Mouse (Mus musculus) bone marrow, adult 2 months (tissue): ENCODE data around the gene Layn. TPM values are rescaled to one million over a fixed set of nuclear protein-coding genes. Genes with fewer than 3 reads are reported as not detected.

Source experiments
- H3K27ac ChIP-seq: fragments of 200-500 bp; 2 replicates; pipeline ENCODE4 v1.5.1; 2012; ENCODE audit warnings: low read depth, mild to moderate bottlenecking, control low read depth, inconsistent platforms, low read length; ENCODE audit not compliant: control insufficient read depth, poor library complexity, insufficient read depth
- H3K4me1 ChIP-seq: fragments of 200-500 bp; 2 replicates; pipeline ENCODE4 v1.6.1; 2011; ENCODE audit warnings: low read length; ENCODE audit not compliant: control insufficient read depth, insufficient read depth
- H3K4me3 ChIP-seq: fragments of 200-500 bp; replicated peaks from 2 replicates; pipeline ENCODE3; 2011; ENCODE audit warnings: mild to moderate bottlenecking, low read depth, low read length, control low read depth; ENCODE audit not compliant: control insufficient read depth
- CTCF ChIP-seq: fragments of 200-500 bp; IDR thresholded peaks from 2 replicates; pipeline ENCODE4 v1.5.1; 2011; ENCODE audit warnings: low read length, control low read depth; ENCODE audit not compliant: control insufficient read depth, insufficient read depth
- POLR2A ChIP-seq: fragments of 200-500 bp; IDR thresholded peaks from 2 replicates; pipeline ENCODE4 v1.6.1; 2011; ENCODE audit warnings: low read depth, mild to moderate bottlenecking, control low read depth, low read length, borderline replicate concordance; ENCODE audit not compliant: control insufficient read depth
- WGBS: fragments of 180-500 bp; shearing (Covaris S2); methylation state at CpG from one replicate; pipeline ENCODE4 v1.1.7; 2018; 5-methylcytosine and 5-hydroxymethylcytosine counted together
- polyA plus RNA-seq: library from polyadenylated mRNA; stranded (reverse); fragments of >200 nt; gene quantifications from 2 replicates; pipeline ENCODE4 v1.2.4, GENCODE M21; 2011; ENCODE audit warnings: low replicate concordance; ENCODE audit not compliant: missing spikeins, insufficient read depth, insufficient read length

Layn gene
- polyA plus RNA-seq, 1 experiment = 4.5 TPM

DNA sequence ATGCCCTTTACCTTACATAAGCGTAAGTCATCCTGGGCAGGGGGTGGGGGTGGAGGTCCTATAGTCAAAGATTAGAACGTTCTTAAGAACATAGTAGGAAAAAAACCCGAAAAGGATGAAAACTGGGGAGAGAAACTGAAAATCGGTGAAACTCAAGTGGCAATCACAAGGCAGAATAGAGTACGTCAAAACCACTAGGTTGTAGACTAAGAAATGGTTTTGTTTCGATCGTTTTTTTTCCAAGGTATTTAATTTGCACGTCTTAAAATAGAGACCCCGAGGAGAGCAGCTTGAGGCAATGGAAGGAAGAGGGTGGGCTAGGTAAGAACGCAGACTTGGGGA, 69.2 kb downstream of the Layn start:
- Histone ChIP-seq H3K4me1 (no peaks in the 10 kb centered on the region), H3K4me3 (peak overlapping the region; percentile 75), H3K27ac (peak overlapping the region; percentile 91; the same call in 1 of the 2 replicates)
- 10% methylated on average over 10 of the region's 10 CpGs for WGBS
- TF ChIP-seq CTCF (no peak), POLR2A (no peak)

DNA sequence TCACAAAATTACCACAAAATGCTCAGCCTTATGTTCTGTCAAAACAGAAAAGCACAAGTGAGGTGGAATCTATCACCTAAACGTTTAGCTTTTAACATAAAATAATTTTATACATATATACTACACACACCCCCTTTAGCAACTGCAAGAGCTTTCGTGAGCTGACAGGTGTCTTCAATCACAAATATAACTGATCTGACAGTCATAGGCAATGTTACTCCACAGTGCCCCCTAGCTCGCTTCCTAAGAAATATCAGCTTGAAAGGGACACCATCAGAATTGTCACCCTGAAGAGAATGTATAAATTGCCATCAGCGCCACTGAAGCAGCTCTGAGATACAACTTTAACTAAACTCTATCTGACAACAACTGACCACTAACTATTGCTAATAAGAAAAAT, 70.0 kb downstream of the Layn start:
- no peak overlapping the region for H3K27ac ChIP-seq
- H3K4me1 ChIP-seq = no peaks in the 10 kb centered on the region
- WGBS = 3% methylated on average over 4 of the region's 4 CpGs
- TF ChIP-seq CTCF = peak; percentile 27; the same call in 1 of the 2 replicates
- no peak for TF ChIP-seq POLR2A
- no peak overlapping the region for H3K4me3 ChIP-seq

Other genes with a start within 250 kb of the Layn start
- gene Ppp2r1b, start 231.8 kb downstream of the Layn start, polyA plus RNA-seq = 18.1 and 29.1 TPM in 2 replicates
- gene Sik2, start 68.0 kb downstream of the Layn start, polyA plus RNA-seq = 11.7 and 17.3 TPM in 2 replicates
- not detected in 2 replicates for gene Btg4, start 16.2 kb downstream of the Layn start, polyA plus RNA-seq
- gene 4833427G06Rik, start 25.0 kb upstream of the Layn start, polyA plus RNA-seq = not detected in 2 replicates
- gene Gm32742, start 88.4 kb upstream of the Layn start, polyA plus RNA-seq = not detected in 2 replicates
- gene Pou2af1, start 136.6 kb upstream of the Layn start, polyA plus RNA-seq = 13.2 and 30.5 TPM in 2 replicates
- not detected in 2 replicates for gene Colca2, start 201.5 kb upstream of the Layn start, polyA plus RNA-seq